Mouse (Mus musculus): ENCODE results near the gene Tcaf3. TPM values are rescaled to one million over a fixed set of nuclear protein-coding genes. Genes with fewer than 3 reads are reported as not detected.

Tcaf3 gene
- not detected for total RNA-seq (2021)
- long read RNA-seq, experiment 1: 0 reads
- long read RNA-seq, experiment 2: 0 reads

DNA sequence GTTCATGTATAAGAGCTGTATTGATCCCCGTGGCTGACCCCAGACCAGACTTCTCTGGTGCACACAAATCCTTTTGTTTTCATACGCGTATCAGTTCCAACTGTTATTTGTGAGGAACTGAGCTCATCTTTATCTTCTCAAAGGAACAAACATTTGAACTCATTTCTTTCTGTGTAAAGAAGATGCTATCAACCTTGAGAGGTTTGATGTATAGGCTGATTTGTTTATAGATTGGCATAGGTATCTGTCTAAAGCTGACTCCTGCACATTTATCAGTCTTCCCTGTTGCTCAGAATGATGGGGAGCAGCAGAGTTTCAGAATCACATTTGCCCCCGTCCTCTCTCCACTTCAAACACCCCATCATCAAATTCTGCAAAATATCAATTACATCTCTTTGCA, at the start of gene Tcaf3:
Gene Tcaf3 (minus strand): TSS at position 101 of the 400 bp plus-strand sequence.
- DNase-seq (ENCODE audit: low spot score): no peak

DNA sequence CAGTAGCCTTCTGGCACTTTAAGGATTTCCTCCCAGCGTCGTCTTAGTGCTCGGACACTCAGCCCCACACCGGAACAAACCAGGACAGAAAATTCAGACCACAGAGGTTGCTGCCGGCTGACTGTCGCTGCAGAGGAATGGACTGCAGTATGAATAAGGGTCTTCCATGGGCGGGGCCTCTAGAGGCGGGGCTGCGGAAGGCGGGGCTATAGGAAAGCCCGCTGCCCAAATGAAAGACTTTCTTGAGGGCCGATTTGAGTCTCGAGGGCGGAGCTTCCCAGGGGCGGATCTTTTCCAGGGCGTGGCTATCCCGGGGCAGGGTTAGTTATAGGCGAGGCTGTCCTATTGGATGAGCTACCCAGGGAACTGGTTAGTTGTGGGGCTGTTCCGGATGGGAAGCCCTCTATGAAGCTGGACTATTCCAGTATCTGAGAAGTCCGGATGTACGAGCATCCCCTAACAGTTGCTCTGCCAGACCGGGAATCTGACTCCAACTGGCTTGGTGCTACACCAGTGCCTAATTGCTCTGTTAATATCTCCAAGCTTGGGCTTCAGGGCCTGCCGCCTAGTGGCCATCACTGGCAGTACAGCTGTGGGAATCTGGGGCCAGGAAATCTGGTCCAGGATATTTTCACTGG, 47.5 kb upstream of the Tcaf3 start, which contains the start of gene Tcaf2:
Gene Tcaf2 (minus strand): TSS at position 343 of the 638 bp plus-strand sequence.
- DNase-seq (ENCODE audit: low spot score): peak; percentile 93

DNA sequence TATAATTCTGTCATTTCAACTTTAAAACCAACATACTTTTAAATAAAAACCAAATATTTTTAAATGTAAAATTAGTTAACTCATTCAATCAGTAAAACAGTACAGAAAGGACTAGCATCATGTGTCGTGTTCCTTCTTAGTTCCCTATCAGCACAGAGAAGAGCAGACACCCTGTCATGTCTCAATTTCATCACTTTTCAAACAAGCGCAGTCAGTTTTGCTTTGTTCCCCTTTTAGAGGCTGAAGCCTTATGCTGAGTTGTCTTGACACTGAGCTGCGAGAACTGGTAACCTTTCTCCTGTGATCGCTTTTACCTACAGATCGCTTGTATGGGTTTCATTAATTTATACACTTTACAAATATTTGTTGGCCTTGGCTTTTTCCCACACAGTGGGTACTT, 36.9 kb upstream of the Tcaf3 start:
- no peak for DNase-seq (ENCODE audit: low spot score)

DNA sequence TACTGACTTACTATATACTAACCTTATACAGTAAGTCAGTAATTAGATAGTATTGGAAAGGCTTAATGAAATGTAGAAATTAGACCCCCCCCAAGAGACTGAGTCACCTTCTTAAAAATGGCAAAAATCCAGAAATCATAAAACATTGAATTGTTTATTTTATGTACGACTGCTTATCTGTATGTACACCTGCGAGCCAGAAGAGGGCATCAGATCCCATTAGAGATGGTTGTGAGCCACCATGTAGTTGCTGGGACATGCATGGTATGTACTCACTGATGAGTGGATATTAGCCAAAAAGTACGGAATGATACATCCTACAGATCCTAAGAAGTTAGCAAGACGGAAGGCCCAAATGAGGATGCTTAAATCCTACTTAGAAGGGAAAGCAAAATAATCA, 33.9 kb upstream of the Tcaf3 start:
- no peak for DNase-seq (ENCODE audit: low spot score)

DNA sequence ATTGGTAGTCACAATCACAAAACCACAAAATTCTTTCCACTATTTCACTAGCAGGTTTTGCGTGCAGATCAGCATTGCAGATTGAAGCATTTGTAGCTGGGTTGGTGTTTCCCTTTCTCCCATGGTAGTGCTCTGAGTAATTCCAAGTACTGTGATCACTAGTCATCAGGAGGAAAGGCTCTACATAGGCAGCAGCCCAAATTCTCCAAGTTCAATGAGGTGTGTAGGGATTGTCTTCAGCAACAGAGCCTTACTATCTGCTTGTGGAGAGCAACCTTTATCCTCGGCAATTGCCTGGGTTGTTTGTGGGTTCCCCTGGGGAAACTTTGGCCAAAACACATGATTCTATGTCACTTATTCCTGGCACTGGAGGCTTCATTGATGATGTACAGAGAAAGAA, 19.4 kb upstream of the Tcaf3 start:
- no peak for DNase-seq (ENCODE audit: low spot score)

DNA sequence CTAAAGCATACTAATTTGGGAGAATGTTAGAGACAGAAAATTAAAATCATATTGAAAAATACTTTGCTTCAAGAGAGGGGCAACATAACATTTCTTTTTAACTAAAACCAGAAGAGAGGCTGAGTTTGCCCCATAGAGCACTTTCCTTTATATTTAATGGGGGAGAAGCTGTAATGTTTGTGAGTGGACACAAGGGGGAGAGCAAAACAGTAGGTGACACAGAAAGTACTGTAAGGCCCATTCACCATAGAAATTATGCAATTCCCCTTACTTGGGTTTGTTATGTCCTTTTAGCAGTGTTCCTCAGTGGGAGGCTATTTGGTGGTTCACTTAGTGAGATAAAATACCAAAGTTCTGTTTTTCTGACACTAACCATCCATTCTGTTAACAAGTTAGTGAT, 14.7 kb upstream of the Tcaf3 start:
- peak; percentile 3 for DNase-seq (ENCODE audit: low spot score)

DNA sequence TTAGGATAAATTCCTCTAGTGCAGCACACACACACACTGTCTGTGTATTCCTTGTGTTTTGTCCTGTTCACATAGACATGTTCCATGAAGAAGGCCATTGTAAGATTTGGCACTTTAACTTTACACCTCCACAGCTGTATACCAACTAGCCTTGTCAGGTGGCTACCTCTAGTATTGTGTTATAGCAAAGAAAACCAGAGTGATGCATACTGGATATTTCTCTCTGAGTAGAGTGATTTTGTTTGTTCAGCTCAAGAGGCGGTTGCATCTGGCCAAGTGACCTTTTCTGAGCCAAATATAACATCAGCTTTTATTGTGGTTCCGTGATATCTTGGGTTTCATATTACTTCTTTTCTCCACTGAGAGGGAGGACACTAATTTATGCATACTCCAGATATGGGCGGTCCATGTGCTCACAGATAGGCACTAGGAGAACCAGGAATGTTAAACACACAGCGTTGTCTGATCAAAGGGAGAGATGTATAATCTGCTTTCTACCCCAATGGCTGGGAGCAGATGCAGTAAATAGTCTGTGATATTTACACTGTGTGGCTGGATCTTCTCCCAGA, 13.5 kb upstream of the Tcaf3 start:
- DNase-seq (ENCODE audit: low spot score): no peak

DNA sequence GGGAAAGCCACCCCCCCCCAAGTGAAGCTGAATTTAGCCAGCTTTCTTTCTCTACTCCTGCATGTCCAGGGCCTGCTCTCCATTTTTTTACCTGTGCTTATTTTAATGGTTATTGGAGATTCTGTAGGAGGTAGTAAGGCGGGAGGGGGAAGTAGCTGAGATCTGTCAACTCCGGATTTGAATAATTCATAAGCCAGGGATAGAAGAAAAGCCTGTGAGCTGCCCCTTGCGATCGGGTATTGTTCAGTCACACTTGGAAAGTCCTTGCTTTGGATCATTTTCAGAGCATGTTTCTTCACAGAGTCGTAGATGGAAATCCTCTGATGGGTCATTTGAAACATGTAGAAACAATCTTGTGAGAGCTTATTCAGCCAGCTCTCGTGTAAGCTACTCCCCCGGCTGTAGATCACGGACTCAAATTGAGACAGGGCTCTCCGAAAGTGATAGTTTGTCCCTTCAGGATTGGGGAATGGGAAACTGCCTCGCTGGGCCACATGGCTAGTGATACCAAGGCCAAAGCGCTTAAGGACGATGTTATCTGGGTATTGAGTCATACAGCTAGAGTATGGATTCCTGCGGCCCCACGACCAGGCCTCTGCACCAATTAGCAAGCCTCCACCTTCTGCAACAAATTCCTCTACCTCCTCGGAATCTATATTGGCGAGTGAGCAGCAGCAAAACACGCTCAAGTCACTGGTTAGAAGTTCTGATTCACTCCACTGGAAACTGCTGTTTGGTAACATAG, 4.2 kb downstream of the Tcaf3 start:
- no peak for DNase-seq (ENCODE audit: low spot score)

DNA sequence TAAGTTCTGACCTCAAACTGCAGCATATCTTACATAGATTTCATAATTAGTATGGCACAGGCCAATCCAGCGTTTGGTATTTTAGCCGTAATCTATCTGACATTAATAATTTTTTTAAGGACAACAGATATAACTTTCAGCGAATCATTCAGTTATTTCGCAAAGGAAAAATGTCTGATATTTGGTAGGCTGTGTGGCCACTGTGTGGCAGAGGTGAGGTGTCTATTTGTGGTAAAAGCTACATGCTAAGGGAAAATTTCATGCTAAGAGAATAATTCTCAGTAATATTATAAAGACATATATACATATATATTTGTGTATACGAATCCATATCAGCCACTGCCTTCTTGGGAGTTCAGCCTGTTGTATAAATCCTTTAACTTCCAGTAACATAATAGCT, 10.9 kb downstream of the Tcaf3 start:
- DNase-seq (ENCODE audit: low spot score): no peak

DNA sequence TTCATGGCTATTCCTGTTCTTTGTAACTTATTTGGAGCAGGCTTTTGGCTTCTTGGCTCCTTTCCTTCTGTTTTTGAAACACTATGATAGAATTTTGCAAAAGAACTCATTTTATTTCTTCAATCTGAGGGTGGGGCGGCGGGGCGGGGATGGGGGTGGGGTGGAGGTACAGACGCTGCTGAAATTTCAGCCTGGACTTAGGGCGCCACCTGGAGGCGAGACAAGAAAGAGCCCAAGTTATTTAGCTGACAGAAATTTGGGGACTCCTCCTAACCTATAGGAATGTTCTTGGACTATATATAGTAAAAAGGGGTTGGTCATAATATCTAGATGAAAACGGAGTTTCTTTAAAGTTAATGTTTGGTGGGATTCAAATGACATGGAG, 14.0 kb downstream of the Tcaf3 start:
- DNase-seq (ENCODE audit: low spot score): peak; percentile 65

DNA sequence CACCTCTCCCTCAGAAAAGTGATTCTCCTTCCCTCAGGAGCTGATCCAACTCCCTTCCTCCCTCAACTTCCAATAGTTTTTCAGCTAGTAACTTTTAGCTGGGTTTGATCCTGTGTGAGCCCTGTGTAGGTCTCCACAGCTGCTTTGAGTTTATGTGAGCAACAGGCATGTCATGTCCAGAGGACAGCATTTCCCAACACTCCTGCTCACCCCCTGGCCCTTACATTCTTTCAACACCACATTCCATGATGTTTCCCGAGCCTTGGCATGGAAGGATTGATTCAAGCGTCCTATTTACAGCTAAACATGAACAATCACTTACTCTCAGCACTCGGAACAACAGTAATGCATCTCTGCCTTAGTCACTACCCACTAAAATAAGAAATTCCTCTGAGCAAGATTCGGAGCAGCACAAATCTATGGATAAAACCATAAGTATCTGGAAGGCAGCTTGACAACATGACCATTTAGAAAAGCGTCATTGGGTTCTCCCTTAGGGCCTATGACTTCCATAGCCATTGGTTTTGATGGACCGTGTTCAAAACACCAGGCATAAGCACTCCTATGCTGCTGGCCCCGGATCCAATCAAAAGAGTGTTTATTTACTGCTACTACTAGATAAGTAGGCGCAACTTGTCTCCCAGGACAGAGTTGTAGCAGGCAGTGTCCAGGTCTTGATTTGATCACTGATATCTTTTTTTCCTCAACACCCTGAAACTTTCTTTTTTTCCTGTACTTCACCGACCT, 14.6 kb downstream of the Tcaf3 start:
- DNase-seq (ENCODE audit: low spot score): no peak

DNA sequence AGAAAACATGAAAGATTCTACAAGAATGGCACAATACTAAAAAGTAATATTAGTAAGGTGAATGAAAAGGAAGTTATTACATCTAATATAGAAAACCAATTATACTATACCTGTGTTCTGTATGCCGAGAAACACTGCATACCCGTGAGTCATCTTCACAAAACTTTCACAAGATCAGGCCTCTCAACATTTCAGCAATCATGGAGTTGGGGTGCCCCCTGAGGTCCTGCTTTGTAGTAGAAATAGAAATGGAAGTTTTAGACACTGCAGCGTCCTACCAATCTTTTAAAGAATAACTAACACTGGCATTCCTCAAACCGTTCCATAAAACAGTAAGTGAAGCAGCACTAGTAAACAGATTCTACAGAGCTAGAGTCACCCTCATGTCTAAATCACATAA, 18.8 kb downstream of the Tcaf3 start:
- DNase-seq (ENCODE audit: low spot score): peak; percentile 5

DNA sequence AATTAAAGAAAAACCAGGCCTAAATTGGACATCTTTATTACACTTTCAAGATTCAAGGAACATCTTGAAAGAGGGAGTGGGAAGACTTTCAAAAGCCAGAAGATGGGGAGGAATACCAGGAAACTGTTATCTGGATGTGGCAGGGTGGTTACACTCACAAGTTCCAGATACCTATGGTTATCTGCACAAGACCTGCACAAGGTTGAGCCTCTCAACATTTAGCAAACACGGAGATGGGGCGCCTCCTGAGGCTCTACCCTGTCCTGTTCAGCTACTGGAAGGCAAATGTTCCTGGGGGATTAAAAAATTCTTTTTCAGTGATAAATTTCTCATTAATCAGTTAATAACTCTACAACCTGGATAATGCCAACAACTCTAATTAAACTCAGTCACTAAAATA, 20.1 kb downstream of the Tcaf3 start:
- no peak for DNase-seq (ENCODE audit: low spot score)

DNA sequence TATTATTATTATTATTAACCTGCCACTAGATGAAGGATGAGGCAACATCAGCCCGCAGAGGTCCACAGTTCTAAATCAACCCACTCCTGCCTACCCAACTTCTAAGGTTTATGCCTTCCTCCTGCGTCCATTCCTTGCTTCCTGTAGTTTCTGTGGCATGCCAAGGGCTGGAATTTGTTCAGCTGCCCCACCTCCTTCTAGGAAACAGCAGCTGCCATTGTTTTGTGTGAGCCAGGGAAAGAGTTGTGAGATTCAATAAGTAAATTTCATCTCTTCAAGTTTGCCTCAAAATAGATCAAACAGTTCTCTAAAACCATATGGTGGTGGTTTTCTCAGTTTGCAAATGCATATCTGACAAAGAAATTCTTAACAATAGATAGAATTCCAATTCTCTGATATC, 29.3 kb downstream of the Tcaf3 start:
- DNase-seq (ENCODE audit: low spot score): no peak

DNA sequence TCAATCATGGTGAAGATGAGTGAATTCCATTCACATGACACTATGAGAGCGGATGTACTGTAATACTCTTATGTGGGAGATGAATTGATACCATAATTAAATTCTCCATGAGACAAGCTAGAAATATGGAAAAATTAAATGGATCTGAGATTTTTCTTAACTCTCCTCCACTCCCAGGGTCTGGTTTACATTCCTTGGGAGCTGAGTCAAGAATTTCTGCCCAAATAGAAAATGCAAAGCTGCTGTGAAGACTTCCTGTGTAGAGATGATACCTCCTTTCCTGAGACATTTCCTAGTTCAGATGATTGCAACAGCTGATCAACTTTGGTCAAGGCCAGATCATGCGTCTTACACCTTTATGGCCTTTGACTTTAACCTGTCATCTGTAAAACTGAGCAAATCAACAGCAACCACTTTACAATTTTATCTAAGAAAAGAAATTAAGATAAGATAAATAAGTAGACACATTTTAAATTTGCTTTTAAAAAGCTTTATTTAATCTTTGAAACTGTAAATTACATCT, 31.4 kb downstream of the Tcaf3 start:
- DNase-seq (ENCODE audit: low spot score): no peak

DNA sequence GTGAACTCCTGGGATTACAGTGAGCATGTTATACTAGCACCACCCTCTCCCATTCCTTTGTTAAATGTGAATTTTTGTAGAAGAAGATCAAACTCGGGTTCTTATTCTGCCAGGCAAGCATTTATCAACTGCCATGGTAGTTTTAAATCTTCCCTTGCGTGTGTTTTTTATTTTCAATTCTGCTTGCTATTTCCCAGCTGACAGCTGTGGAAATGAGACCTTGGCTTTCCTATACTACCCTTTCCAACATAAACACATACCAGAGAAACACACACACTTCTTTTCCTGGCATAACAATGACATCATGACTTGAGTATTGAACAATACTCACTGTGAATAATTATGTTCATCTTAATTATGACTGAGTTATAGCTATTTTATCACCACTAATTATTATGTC, 35.2 kb downstream of the Tcaf3 start:
- DNase-seq (ENCODE audit: low spot score): no peak

DNA sequence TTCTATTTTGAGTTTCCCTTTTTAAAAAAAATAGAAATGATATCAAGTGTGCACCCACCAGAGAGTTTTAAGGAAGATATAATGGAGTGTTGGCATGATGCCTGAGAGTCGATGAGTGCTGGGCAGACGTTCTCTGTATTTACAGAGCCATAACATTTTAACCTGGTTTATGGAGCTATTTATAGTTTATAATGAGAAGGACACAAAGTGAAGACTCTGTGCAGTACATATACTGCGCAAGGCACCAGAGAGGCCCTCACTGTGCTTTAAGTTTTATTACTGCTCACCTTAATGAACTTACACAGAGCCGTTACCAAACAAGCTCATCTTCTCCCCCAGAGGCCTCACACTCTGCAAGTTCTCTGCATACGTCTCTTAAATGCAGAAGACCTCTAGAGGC, 36.6 kb downstream of the Tcaf3 start:
- DNase-seq (ENCODE audit: low spot score): no peak

DNA sequence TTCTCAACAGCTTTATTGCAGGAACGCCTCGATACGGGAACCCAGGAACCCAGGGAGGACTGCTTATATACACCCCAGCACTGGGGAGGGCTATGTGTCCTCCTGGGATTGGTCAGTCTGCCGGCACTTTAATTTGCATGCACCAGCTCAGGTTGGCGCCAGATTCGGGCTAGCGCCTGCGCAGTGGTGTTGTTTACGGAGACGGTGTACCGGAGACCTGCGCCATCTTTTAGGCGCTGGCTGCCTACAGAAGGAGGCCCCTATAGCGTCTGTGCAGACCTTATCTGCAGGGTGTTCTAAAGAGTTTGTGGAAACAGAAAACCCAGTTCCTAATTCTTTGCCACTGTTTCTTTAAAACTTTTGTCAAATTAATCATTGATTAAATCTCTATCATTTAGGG, 38.9 kb downstream of the Tcaf3 start:
- no peak for DNase-seq (ENCODE audit: low spot score)

DNA sequence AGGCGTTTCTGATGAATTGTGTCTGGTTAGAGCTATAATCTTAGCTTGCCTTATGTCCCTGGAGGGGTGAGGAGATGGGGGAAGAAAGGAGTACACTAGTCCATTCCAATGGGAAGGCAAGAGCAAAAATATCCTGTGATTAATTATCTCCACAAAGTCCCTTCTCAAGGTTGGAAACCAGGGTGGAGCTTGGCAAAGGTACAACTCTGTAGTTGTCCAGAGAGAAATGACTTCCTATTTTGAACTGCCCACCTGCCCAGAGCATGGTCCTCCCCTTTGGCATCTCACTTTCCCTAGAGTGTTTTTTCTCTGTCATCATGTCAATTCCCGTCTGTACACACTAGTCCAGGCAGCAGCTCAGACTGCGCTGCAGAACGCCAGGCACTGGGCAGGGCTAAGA, 50.0 kb downstream of the Tcaf3 start, which contains the start of gene Olfr455:
Gene Olfr455 (minus strand): TSS at position 127 of the 400 bp plus-strand sequence.
- DNase-seq (ENCODE audit: low spot score): peak; percentile 28

DNA sequence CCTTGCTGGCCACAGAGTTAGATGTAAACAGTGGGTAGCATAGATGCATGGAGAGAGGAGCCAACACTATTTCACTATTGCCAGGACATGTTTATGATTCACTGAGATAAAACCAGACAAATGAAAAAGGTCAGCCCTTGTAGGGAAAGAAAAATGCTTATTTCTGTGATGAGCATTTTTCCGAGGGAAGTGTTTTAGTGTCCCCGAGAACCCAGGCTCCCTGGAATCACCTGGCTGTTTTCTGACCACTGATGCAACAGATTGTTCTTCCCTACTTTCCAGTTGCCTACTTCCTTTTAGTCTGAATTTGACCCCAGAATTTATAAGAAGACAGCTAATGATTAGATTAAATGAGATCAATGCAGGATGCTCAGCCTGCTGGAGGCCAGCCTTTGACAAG, 51.3 kb downstream of the Tcaf3 start:
- no peak for DNase-seq (ENCODE audit: low spot score)

DNA sequence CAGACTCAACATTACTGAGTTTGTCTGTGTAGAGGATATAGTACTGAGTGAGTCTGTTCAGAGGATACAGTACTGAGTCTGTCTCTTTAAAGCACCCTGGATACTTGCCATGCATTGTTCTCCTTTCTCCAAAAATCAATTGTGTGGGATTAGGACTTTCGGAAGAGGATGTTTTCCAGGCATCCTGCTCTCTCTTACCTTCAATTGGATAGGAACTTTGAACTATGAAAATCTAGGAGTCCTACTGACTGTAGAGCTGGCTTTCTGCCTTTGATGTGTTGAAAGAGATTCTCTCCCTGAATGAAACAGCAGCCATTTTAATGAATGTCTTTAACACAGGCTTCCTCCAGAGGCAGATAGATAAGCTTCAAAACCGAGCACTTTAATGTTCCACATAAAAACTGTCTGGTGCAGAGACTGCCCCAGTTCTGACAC, 52.0 kb downstream of the Tcaf3 start:
- DNase-seq (ENCODE audit: low spot score): no peak

DNA sequence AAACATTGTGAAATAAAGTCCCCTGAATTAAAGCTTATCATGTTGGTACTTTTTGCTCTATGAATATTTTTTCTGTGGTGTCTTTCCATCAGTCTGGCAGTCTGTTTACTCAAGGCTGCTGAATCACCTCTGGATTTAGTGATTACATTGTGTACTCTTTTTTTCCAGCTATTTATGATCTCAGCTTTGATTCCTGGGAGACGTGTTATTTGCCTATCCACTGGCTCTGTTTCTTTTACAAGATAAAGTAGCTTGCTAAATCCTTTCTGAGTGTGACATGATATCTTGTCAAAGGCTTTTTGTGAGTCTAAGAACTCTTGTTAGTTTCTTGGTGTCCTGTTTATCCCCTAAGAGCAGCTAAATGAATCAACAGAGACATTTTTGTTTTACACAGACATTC, 52.6 kb downstream of the Tcaf3 start:
- DNase-seq (ENCODE audit: low spot score): no peak

Measured in gastrocnemius, adult 18-20 months (tissue).